Mouse (Mus musculus): ENCODE measurements around the gene H2afz. TPM values are rescaled to one million over a fixed set of nuclear protein-coding genes. Genes with fewer than 3 reads are reported as not detected.

Gene H2afz
- polyA plus RNA-seq, 1 experiment = 2,944 TPM

DNA sequence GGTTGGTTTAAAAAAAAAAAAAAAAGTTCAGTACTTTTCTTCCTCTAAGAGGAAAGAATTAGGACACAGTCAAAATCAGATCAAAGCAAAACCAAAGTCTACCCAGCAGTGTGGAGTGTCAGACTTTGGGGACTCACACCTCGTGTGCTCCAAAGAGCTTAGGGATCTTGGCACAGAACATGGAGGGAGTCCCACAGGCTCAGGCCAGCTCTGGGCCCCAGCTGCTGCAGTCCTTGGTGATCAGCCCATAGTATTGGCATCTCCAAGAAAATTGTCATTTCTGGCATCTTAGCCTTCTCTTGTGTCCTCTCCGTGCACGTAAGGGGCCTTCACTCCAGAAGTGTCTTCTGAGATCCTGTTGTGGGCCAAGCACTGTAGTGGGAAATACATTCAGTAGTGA lies 26.8 kb downstream of the H2afz start:
- TF ChIP-seq GATA1 (IDR thresholded peaks at IDR 0.05; ENCODE audit: low read length) = no peak

DNA sequence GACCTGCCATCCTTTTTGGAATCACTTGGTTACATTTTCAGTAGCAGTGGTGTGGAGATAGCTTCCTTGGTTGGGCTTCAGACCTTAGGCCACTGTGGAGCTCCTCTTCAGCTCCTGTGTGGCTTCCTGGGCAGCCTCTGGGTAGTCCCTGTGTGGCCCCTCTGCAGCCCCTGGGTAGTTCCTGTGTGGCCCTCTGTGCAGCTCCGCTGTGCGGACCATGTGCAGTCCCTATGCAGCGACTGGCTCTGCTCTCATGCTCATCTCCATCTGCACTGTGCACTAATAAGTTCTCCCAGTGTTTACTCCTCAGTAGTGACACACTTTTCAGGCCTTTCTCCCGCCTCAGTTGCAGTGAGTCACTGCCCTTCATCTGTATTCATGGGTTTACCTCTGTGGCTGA lies 27.8 kb downstream of the H2afz start:
- TF ChIP-seq GATA1 (IDR thresholded peaks at IDR 0.05; ENCODE audit: low read length) = no peak

- TF ChIP-seq GATA1 (IDR thresholded peaks at IDR 0.05; ENCODE audit: low read length) = no peak
Observed at GRCm38 (mm10) chr3:137893789-137894188, 29.5 kb downstream of the H2afz start.

DNA sequence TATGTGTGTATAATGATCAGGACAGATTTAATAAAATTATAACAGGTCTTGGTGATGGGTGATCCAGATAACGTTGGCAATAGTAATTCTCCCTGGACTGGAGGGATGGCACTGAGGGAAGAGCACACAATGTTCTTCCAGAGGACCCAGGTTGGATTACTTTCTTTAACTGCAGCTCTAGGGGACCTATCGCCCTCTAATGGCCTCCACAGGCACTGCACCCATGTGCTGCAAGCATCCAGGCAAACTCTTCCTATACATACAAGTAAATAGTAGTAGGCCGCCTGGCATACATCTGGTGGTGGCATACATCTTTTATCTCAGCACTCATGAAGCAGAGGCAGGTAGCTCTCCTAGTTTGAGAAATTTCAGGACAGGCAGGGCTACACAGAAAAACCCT lies 30.9 kb downstream of the H2afz start:
- no peak for TF ChIP-seq GATA1 (IDR thresholded peaks at IDR 0.05; ENCODE audit: low read length)

GRCm38 (mm10) chr3:137896386-137896785 lies 32.1 kb downstream of the H2afz start:
- no peak for TF ChIP-seq GATA1 (IDR thresholded peaks at IDR 0.05; ENCODE audit: low read length)

- no peak for TF ChIP-seq GATA1 (IDR thresholded peaks at IDR 0.05; ENCODE audit: low read length)
Observed at GRCm38 (mm10) chr3:137896867-137897266, 32.6 kb downstream of the H2afz start.

GRCm38 (mm10) chr3:137897685-137898084 lies 33.4 kb downstream of the H2afz start:
- no peak for TF ChIP-seq GATA1 (IDR thresholded peaks at IDR 0.05; ENCODE audit: low read length)

DNA sequence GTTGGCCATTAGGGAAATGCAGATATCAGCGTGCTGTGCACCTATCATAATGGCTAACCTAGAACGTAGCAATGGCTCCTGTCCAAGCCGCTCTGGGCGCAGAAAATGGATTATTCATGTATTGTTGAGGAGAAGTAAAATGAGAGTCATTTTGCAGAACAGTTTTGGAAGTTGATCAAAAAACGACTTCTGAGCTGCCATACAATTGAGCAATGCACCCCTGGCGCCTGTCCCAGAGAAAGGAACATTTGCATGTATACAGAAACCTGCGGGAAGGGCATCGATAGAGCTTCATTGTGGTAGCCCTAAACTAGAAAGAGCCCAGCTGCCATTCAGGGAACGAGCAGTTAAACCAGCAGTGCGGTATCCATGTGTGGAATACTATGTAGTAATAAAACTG lies 35.9 kb downstream of the H2afz start:
- TF ChIP-seq GATA1 (IDR thresholded peaks at IDR 0.05; ENCODE audit: low read length) = no peak

- TF ChIP-seq GATA1 (IDR thresholded peaks at IDR 0.05; ENCODE audit: low read length) = no peak
Observed at GRCm38 (mm10) chr3:137913093-137913492, 48.8 kb downstream of the H2afz start.

Other genes with a start within 250 kb of the H2afz start
- not detected in 2 replicates for gene Ddit4l, start 242.9 kb upstream of the H2afz start, polyA plus RNA-seq (2012)
- gene Gm21962, start 193.0 kb upstream of the H2afz start, polyA plus RNA-seq (2012) = not detected in 2 replicates
- 2.7 and 3.3 TPM in 2 replicates for gene Dnajb14, start 3.2 kb downstream of the H2afz start, polyA plus RNA-seq (2012)
- gene Lamtor3, start 54.0 kb downstream of the H2afz start, polyA plus RNA-seq (2012) = 35.8 and 43.9 TPM in 2 replicates
- 7.7 and 29.8 TPM in 2 replicates for gene Dapp1, start 117.1 kb downstream of the H2afz start, polyA plus RNA-seq (2012)
- gene 1110002E22Rik, start 200.6 kb downstream of the H2afz start, polyA plus RNA-seq (2012) = 0.08 and 0.11 TPM in 2 replicates
- not detected in 2 replicates for gene Gm5105, start 202.9 kb downstream of the H2afz start, polyA plus RNA-seq (2012)